Mouse (Mus musculus): ENCODE measurements around the gene Id2. TPM values are rescaled to one million over a fixed set of nuclear protein-coding genes. Genes with fewer than 3 reads are reported as not detected.

Gene Id2
- polyA plus RNA-seq, 1 experiment from 2014 or later = 332 TPM

DNA sequence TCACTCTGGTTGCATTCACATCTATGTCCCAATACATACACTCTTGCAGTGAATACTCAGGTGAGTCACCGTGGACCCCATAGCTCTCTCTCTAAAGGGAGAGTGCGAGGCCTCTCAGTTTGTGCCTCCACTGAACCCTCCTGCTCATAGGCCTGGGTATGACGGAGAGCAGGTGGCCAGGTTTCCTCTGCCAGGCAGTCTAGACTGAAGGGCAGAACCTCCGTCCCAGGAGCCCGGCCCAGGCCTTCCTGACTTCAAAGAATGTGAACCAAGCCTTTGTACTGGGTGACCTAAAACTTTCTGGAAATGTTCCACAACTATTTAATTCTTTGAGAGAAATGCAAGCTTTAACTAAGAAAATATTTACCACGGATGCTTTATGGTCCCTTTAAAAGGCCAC is 7.0 kb upstream of the Id2 start:
- 70% methylated on average over 6 of the region's 6 CpGs for WGBS
- Histone ChIP-seq H3K4me1 (peaks cover 19% of the 10 kb centered on the region), H3K9me3 (replicated peaks) (no peaks in the 10 kb centered on the region)

DNA sequence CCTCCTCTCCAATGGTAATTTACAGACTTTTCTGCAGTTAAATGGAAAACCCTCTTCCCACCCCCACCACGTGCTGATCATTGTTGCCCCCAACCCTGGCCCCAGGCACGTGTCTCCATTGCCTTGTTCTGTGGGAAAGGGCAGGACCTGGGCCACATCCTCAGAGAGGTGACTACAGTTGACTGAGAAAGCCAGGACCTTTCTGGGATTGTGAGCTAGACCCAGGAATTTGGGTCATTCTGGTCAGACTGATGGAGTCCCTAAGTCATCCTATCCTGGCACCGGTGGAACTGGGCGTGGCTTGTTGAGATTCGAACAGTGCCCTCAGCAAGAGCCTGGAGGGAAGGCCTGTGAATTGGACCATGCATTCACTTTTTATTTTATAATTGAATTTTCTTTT is 4.4 kb upstream of the Id2 start:
- H3K4me3 ChIP-seq = peak overlapping the region; percentile 47; the same call in 1 of the 2 replicates
- no peaks in the 10 kb centered on the region for H3K36me3 ChIP-seq
- no peak overlapping the region; the same call in 1 of the 2 replicates for H3K9ac ChIP-seq
- H3K27me3 ChIP-seq = 0 out of 2 replicates have a peak, but pooled peaks cover 3% of the 10 kb centered on the region
- 8% methylated on average over 5 of the region's 5 CpGs for WGBS
- H3K4me2 ChIP-seq (replicated peaks) = peak overlapping the region; percentile 97
- peak overlapping the region; percentile 92 for H3K27ac ChIP-seq
- no peaks in the 10 kb centered on the region for H3K9me3 ChIP-seq (replicated peaks)
- ATAC-seq (ENCODE audit: low FRiP score) = no peak
- H3K4me1 ChIP-seq = peaks cover 36% of the 10 kb centered on the region

More for the DNA sequence above, 7.0 kb upstream of the Id2 start:
- Histone ChIP-seq H3K27ac (no peak overlapping the region), H3K4me3 (no peak overlapping the region), H3K36me3 (no peaks in the 10 kb centered on the region), H3K27me3 (0 out of 2 replicates have a peak, but pooled peaks cover 3% of the 10 kb centered on the region), H3K4me2 (replicated peaks) (no peak overlapping the region), H3K9ac (no peak overlapping the region)
- no peak for ATAC-seq (ENCODE audit: low FRiP score)

DNA sequence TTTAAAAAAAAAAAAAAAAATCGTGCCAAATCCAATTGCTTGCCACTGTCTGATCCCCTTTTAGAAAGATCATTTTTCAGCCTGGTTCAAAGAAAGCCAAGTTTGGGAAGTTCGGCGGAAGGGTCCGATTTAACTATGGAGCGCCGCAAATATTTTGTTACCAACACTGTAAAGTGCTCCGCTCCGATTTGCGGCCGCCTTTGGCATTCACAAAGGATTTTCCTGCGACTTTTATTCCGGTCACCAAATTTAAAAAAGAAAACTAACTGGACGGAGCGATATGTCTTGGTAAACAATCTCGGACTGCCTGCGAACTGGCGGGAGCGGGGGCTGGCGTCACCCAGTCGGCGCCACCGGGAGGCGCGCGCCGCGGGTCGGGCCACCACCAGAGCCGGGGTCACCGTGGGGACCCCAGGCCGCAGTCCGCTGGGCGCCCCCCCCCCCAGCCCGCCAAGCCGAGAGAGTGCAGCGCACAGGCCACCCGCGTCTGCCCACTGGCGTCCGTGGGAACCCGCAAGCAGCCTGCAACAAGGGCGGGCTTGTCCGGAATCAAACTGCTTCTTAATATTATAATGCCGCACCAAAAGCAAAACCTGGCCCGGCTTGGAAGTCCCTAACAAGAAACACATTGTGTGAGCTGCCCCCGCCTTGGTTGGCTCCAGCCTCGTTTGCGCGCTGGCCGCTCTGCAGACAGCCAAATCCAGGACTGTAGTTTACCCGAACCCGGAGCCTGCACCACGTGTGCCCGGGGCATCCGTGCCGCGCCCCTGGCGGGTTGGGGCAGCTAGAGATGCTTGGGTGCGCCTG is 3.7 kb upstream of the Id2 start:
- peaks cover 36% of the 10 kb centered on the region for H3K4me1 ChIP-seq
- peak overlapping the region; percentile 74 for H3K9ac ChIP-seq
- peak overlapping the region; percentile 97 for H3K4me2 ChIP-seq (replicated peaks)
- no peak for ATAC-seq (ENCODE audit: low FRiP score)
- WGBS = under 1% methylated on average over 55 of the region's 59 CpGs
- H3K27me3 ChIP-seq = 0 out of 2 replicates have a peak, but pooled peaks cover 3% of the 10 kb centered on the region
- peak overlapping the region; percentile 47 for H3K4me3 ChIP-seq
- no peaks in the 10 kb centered on the region for H3K9me3 ChIP-seq (replicated peaks)
- H3K36me3 ChIP-seq = no peaks in the 10 kb centered on the region
- peak overlapping the region; percentile 92 for H3K27ac ChIP-seq

DNA sequence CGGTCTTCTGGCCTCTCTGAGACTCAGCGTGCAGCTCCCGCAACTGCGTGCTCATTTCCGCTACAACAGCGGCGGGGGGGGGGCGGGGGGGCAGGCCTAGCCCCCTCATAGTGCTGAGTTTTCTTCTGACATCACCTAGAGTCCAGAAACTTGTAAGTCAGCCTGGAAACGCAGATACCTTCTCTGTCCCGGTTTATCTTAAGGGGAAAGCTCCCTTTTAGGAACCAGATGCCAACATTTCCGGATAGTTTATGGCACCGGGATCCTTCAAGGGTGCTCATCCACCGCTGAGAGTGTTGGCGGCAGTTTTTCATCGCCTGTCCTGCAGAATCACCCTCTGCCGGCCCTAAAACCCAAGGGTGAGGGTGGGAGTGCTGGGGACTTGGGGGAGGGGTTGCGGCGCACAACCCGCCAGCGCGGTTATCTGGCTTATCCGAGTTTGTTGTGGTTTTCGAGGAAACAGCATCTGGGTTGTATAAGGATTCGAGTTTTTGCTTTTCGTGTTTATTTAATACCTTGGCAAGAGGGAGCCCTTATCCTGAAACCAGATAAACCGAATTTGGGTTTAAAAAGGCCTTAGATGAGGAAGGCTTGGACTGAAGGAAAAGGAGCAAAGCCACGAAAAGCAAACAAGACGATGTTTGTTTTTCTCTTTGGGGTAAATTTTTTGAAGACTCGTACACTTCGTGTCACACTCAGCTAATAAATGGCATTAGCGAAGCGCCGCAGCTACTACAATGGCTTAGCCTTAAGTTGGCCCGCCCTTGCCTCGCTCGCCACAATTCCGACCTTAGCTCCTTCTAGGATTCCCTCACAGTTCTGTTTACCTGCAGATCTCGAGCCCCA is 2.8 kb upstream of the Id2 start:
- no peaks in the 10 kb centered on the region for H3K36me3 ChIP-seq
- H3K9ac ChIP-seq = peak overlapping the region; percentile 74
- WGBS = under 1% methylated on average over 38 of the region's 38 CpGs
- H3K27me3 ChIP-seq = 0 out of 2 replicates have a peak, but pooled peaks cover 3% of the 10 kb centered on the region
- H3K27ac ChIP-seq = peak overlapping the region; percentile 92
- no peaks in the 10 kb centered on the region for H3K9me3 ChIP-seq (replicated peaks)
- H3K4me2 ChIP-seq (replicated peaks) = peak overlapping the region; percentile 97
- H3K4me1 ChIP-seq = peaks cover 36% of the 10 kb centered on the region
- H3K4me3 ChIP-seq = peak overlapping the region; percentile 47
- no peak for ATAC-seq (ENCODE audit: low FRiP score)

DNA sequence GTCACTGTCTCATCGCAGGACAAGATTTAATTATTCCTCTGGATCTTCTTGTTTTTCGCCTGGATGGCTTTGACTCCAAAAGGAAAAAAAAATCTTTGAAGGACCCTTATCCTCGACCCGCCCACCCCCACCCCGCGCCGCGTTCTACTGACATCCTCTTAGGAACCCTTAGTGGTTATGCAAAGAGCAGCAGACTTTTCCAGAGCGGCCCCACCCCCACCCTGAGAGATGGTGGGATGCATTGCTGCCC is 2.3 kb upstream of the Id2 start:
- 1% methylated on average over 9 of the region's 9 CpGs for WGBS
- Histone ChIP-seq H3K9me3 (replicated peaks) (no peaks in the 10 kb centered on the region), H3K27ac (peak overlapping the region; percentile 92), H3K4me2 (replicated peaks) (peak overlapping the region; percentile 97), H3K4me3 (peak overlapping the region; percentile 47), H3K9ac (peak overlapping the region; percentile 74), H3K36me3 (no peaks in the 10 kb centered on the region), H3K27me3 (0 out of 2 replicates have a peak, but pooled peaks cover 3% of the 10 kb centered on the region), H3K4me1 (peaks cover 36% of the 10 kb centered on the region)
- ATAC-seq (ENCODE audit: low FRiP score) = peak; percentile 28; the same call in 1 of the 2 replicates

DNA sequence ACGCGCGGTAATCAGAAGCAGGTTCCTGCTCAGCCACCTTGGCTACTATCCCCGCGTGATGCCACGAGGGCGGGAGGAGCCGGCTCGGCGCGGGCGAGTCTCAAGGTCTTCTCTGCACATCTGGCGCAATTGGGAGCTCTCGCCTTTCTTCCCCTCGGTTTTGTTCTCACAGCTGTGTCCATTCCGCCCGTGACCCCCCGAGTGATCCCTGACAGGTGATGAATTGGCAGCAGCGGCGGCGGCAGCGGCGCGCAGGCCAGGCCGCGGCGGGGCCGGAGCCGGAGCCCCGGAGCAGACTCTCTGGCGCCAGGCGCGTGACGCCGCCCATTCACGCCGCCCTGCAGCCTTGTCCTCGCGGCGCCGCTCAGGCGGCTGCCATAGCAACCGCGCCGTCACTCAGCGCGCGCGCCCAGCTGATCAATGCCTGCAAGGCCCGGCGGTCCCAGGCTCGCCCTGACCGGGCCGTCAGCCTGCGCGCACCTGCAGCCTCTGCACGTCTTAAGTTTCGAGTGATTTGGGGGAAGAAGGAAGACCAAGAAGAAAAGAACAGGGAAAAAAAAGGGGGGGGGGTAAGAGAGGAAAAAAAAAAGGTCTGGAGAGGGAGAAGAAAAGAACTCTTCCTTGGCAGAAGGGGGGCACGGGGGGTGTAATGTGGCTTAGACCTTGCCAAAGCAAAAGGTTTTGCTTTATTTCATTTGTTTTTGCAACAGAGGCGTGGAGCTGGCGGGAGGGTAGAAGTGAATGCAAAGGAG is 1.8 kb upstream of the Id2 start:
- no peaks in the 10 kb centered on the region for H3K36me3 ChIP-seq
- peak; percentile 77 for ATAC-seq (ENCODE audit: low FRiP score)
- 0 out of 2 replicates have a peak, but pooled peaks cover under 1% of the 10 kb centered on the region for H3K27me3 ChIP-seq
- peak overlapping the region; percentile 92 for H3K27ac ChIP-seq
- H3K9ac ChIP-seq = peak overlapping the region; percentile 74
- peaks cover 36% of the 10 kb centered on the region for H3K4me1 ChIP-seq
- no peaks in the 10 kb centered on the region for H3K9me3 ChIP-seq (replicated peaks)
- WGBS = under 1% methylated on average over 61 of the region's 61 CpGs
- H3K4me2 ChIP-seq (replicated peaks) = peak overlapping the region; percentile 97
- peak overlapping the region; percentile 47 for H3K4me3 ChIP-seq

DNA sequence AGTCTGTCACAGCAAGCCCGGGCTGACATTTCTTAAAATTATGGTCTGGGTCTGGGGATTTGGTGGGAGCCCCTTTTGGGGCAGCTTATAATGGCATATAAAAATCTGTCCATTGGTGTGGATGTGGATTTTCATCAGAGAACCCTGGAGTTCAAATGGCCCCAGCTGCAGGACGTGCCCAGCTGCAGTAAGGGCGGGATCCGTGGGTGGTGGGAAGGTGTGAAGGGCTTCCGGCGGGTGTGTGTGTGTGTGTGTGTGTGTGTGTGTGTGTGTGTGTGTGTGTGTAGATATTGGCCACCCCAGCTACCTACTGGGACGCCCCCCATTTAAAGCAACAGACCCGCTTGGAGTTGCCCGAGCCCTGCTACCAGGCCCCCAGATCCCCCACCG is 1.2 kb upstream of the Id2 start:
- WGBS = under 1% methylated on average over 7 of the region's 10 CpGs

DNA sequence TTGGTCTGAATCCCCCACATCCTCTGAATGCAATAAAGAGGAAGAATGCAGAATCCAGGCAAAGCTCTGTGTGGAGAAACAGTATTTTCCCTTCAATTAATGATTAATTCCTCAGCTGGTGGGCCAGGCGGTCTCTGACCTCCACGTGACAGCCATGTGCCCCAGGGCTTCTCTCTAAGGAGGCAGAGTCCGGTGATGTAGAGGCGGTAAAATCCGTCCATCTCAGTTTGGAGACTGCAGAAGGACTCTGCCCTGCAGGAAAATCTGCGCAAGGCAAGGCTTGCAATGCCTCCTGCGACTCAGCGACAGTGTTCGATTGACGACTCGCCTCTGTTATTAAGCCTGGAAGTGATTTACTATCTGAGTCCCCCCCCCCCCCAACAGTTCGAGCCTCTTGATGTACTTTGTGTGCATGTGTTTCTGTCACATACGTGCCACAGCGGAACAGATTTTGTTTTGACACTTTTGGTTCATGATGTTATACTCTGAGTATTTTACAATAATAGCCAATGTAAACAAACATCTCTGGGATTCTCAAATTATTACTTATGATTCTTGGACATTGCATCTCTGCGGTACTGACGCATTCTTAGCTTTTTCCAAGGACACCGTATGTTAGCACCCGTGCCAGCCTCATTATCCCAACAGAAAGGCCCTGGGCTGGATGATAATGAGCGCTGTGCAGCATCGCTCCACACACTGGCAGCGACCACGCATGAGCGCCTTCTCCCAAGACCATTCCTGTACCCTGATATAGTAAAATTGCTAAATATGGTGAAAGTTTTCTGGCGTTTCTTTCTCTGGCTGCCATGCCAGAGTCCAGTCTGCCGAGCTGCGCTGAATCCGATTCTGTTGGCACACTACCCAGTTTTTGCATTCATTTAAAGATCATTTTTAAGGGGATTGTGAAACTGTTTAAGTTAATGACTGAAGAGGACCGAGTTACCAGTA is 545 bp upstream of the Id2 start:
- 3% methylated on average over 28 of the region's 28 CpGs for WGBS
- H3K4me1 ChIP-seq = peaks cover 47% of the 10 kb centered on the region
- no peaks in the 10 kb centered on the region for H3K9me3 ChIP-seq (replicated peaks)
- peak overlapping the region; percentile 28; the same call in 1 of the 2 replicates for H3K9ac ChIP-seq
- ATAC-seq (ENCODE audit: low FRiP score) = no peak
- 0 out of 2 replicates have a peak, but pooled peaks cover 3% of the 10 kb centered on the region for H3K27me3 ChIP-seq
- peak overlapping the region; percentile 92 for H3K27ac ChIP-seq
- peak overlapping the region; percentile 97 for H3K4me2 ChIP-seq (replicated peaks)
- no peaks in the 10 kb centered on the region for H3K36me3 ChIP-seq
- peak overlapping the region; percentile 47 for H3K4me3 ChIP-seq

More for the DNA sequence above, 1.2 kb upstream of the Id2 start:
- no peaks in the 10 kb centered on the region for H3K9me3 ChIP-seq (replicated peaks)
- peak overlapping the region; percentile 92 for H3K27ac ChIP-seq
- H3K27me3 ChIP-seq = 0 out of 2 replicates have a peak, but pooled peaks cover 3% of the 10 kb centered on the region
- no peak; the same call in 1 of the 2 replicates for ATAC-seq (ENCODE audit: low FRiP score)
- peak overlapping the region; percentile 97 for H3K4me2 ChIP-seq (replicated peaks)
- peaks cover 40% of the 10 kb centered on the region for H3K4me1 ChIP-seq
- peak overlapping the region; percentile 47 for H3K4me3 ChIP-seq
- peak overlapping the region; percentile 74 for H3K9ac ChIP-seq
- H3K36me3 ChIP-seq = no peaks in the 10 kb centered on the region

DNA sequence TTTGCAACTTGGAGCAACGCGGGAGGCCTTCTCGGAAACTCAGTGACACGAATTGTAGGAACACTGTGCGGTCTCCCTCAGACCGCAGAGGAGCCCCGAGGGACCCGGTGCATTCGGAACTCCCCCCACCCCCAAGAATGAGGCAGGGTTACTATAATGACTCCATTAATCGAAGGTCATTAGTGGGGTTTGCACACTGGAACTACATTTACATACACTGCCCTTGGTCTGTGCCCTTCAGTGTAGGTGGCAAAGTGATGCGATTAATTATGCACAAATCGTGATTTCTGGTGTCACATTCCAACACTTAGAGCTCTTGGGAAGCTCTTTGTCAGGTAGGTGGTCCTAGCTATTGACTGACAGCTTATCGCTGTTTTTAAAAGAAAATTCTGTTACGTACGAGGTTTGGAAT is 294 bp downstream of the Id2 start:
- Histone ChIP-seq H3K4me1 (peaks cover 49% of the 10 kb centered on the region), H3K4me2 (replicated peaks) (peak overlapping the region; percentile 97), H3K9me3 (replicated peaks) (no peaks in the 10 kb centered on the region), H3K9ac (peak overlapping the region; percentile 62), H3K27ac (peak overlapping the region; percentile 92), H3K27me3 (0 out of 2 replicates have a peak, but pooled peaks cover 3% of the 10 kb centered on the region), H3K4me3 (peak overlapping the region; percentile 74), H3K36me3 (no peaks in the 10 kb centered on the region)
- whole genome bisulfite sequencing = 1% methylated on average over 15 of the region's 15 CpGs
- ATAC-seq (ENCODE audit: low FRiP score) = peak; percentile 3; the same call in 1 of the 2 replicates

DNA sequence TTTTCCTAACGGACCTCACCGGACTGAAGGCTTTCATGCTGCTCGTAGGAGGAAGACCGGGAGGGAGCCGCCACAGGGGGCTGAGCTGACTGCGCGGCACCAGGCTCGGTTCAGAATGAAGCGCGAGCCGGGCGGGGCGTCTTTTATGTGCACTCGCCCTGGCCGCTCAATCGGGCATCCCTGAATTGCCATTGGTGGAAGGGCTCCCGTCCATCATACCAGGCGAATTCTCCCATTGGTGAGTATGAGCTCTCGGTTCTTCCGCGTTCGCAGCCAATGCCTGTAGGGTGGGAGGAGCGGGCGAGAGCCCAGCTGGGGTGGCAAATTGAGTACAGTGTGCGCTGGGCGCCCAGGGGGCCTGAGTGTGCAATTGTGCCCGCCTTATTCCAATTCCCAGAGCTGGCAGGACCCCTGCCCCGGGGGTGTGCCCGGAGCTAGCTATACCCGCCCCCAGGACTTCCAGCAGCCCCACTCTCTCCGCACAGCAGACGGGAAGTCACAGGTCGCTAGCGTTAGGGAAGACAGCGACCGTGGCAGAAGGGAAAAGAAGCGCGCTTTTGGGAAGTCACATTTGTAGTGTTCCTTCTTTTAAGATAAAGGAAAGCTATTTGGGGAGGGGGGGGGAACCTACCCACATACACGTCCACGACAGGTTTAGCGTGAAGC is 833 bp downstream of the Id2 start:
- H3K4me3 ChIP-seq = peak overlapping the region; percentile 74
- peak overlapping the region; percentile 97 for H3K4me2 ChIP-seq (replicated peaks)
- H3K27me3 ChIP-seq = 0 out of 2 replicates have a peak, but pooled peaks cover 3% of the 10 kb centered on the region
- peak; percentile 90 for ATAC-seq (ENCODE audit: low FRiP score)
- H3K36me3 ChIP-seq = no peaks in the 10 kb centered on the region
- H3K4me1 ChIP-seq = peaks cover 44% of the 10 kb centered on the region
- H3K9me3 ChIP-seq (replicated peaks) = no peaks in the 10 kb centered on the region
- H3K9ac ChIP-seq = peak overlapping the region; percentile 85
- H3K27ac ChIP-seq = peak overlapping the region; percentile 92
- under 1% methylated on average over 41 of the region's 41 CpGs for WGBS
